Mouse (Mus musculus) liver, postnatal 0 days (tissue): ENCODE results near the gene Cd101.

Experiments
- CTCF ChIP-seq: sonication (generic); IDR thresholded peaks from 2 replicates; pipeline ENCODE4 v1.5.1; 2016; ENCODE audit warnings: antibody characterized with exemption, low read depth
- EP300 ChIP-seq: IDR thresholded peaks from 2 replicates; pipeline ENCODE4 v1.6.1; 2016; ENCODE audit warnings: antibody characterized with exemption, low read depth, mild to moderate bottlenecking

GRCm38 (mm10) chr3:101029339-101029738, at the start of gene Cd101:
- TF ChIP-seq CTCF (no peak), EP300 (no peak)
